Mouse (Mus musculus) granulocyte monocyte progenitor cell, adult 5-6 weeks (primary cell): ENCODE measurements around the gene Cpm. TPM values are rescaled to one million over a fixed set of nuclear protein-coding genes. Genes with fewer than 3 reads are reported as not detected.
"Not testable (repeated sequence)": the region's sequence is repeated elsewhere in the genome, so short reads cannot be mapped to it uniquely, and the experiment has no call there.

Experiments used
- ATAC-seq: replicated peaks from 2 replicates; pipeline ENCODE4 v1.8.0; 2016; ENCODE audit warnings: mild to moderate bottlenecking, moderate TSS enrichment, inconsistent platforms; ENCODE audit not compliant: poor library complexity, severe bottlenecking
- total RNA-seq, 2 experiments: library from RNA; stranded (forward) in 1 of 2; stranded (reverse) in 1 of 2; fragments of 200-712, 200-1000 nt in 1 of 2; fragments of >200 nt in 1 of 2; fragmentation: Nextera tagmentation in 1 of 2; gene quantifications; 2 replicates each; pipeline ENCODE4 v1.2.3; 2014 to 2017

Cpm gene
- total RNA-seq, 2 experiments from 2014 or later, result 0.46 TPM; not detected in 1

GRCm38 (mm10) chr10:117616765-117617164, 12.5 kb upstream of the Cpm start:
- ATAC-seq, result not testable (repeated sequence)

- ATAC-seq, result no peak
These were observed 11.5 kb upstream of the Cpm start for GRCm38 (mm10) chr10:117617568-117618345.

GRCm38 (mm10) chr10:117619041-117619861, 10.0 kb upstream of the Cpm start:
- no peak for ATAC-seq

GRCm38 (mm10) chr10:117619862-117620179, 9.5 kb upstream of the Cpm start:
- ATAC-seq, result no peak

GRCm38 (mm10) chr10:117620530-117620929, 8.8 kb upstream of the Cpm start:
- no peak for ATAC-seq

- ATAC-seq, result no peak
These were observed 8.3 kb upstream of the Cpm start for GRCm38 (mm10) chr10:117620934-117621501.

GRCm38 (mm10) chr10:117621616-117622533, 7.4 kb upstream of the Cpm start:
- ATAC-seq, result no peak

GRCm38 (mm10) chr10:117623358-117623757, 5.9 kb upstream of the Cpm start:
- no peak for ATAC-seq

GRCm38 (mm10) chr10:117624222-117624621, 5.1 kb upstream of the Cpm start:
- ATAC-seq, result no peak

GRCm38 (mm10) chr10:117624655-117625497, 4.4 kb upstream of the Cpm start:
- no peak for ATAC-seq

GRCm38 (mm10) chr10:117625500-117626296, 3.6 kb upstream of the Cpm start:
- no peak for ATAC-seq

GRCm38 (mm10) chr10:117626297-117626613, 3.0 kb upstream of the Cpm start:
- no peak for ATAC-seq

GRCm38 (mm10) chr10:117626840-117627615, 2.3 kb upstream of the Cpm start:
- ATAC-seq, result peak; percentile 9; the same call in 1 of the 2 replicates

GRCm38 (mm10) chr10:117627616-117627930, 1.7 kb upstream of the Cpm start:
- ATAC-seq, result peak; percentile 35

- ATAC-seq, result 0 out of 2 replicates have a peak, but pooled peaks have one; percentile 6
These were observed 1.4 kb upstream of the Cpm start for GRCm38 (mm10) chr10:117627949-117628348.

- ATAC-seq, result no peak
These were observed 734 bp upstream of the Cpm start for GRCm38 (mm10) chr10:117628363-117629168.

- ATAC-seq, result no peak
These were observed 876 bp downstream of the Cpm start for GRCm38 (mm10) chr10:117630176-117630575.
